Mouse (Mus musculus): ENCODE data around the gene Pld1. TPM values are rescaled to one million over a fixed set of nuclear protein-coding genes. Genes with fewer than 3 reads are reported as not detected.

Pld1 gene
- polyA plus RNA-seq, 1 experiment: 0.20 TPM

- TF ChIP-seq GATA1 (IDR thresholded peaks at IDR 0.05; ENCODE audit: borderline replicate concordance, low read length) (no peak), FLI1 (IDR thresholded peaks at IDR 0.05; ENCODE audit: low read length) (no peak)
- Histone ChIP-seq H3K27me3 (replicated peaks) (no peaks in the 10 kb centered on the region), H3K4me3 (replicated peaks) (no peak overlapping the region), H3K4me1 (no peaks in the 10 kb centered on the region), H3K9me3 (no peaks in the 10 kb centered on the region), H3K36me3 (replicated peaks; ENCODE audit: low read length) (no peaks in the 10 kb centered on the region)
Measured at GRCm38 (mm10) chr3:28034707-28035333, 96.3 kb downstream of the Pld1 start.

- Histone ChIP-seq H3K9me3 (no peaks in the 10 kb centered on the region), H3K36me3 (replicated peaks; ENCODE audit: low read length) (no peaks in the 10 kb centered on the region), H3K27me3 (replicated peaks) (no peaks in the 10 kb centered on the region), H3K4me1 (no peaks in the 10 kb centered on the region), H3K4me3 (replicated peaks) (no peak overlapping the region)
- TF ChIP-seq GATA1 (IDR thresholded peaks at IDR 0.05; ENCODE audit: borderline replicate concordance, low read length) (no peak), FLI1 (IDR thresholded peaks at IDR 0.05; ENCODE audit: low read length) (no peak)
Measured at GRCm38 (mm10) chr3:28037320-28037932, 98.9 kb downstream of the Pld1 start.

- Histone ChIP-seq H3K4me1 (no peaks in the 10 kb centered on the region), H3K27me3 (replicated peaks) (no peaks in the 10 kb centered on the region), H3K9me3 (no peaks in the 10 kb centered on the region), H3K4me3 (replicated peaks) (no peak overlapping the region), H3K36me3 (replicated peaks; ENCODE audit: low read length) (no peaks in the 10 kb centered on the region)
- TF ChIP-seq GATA1 (IDR thresholded peaks at IDR 0.05; ENCODE audit: borderline replicate concordance, low read length) (no peak), FLI1 (IDR thresholded peaks at IDR 0.05; ENCODE audit: low read length) (no peak)
Measured at GRCm38 (mm10) chr3:28038106-28038505, 99.6 kb downstream of the Pld1 start.

DNA sequence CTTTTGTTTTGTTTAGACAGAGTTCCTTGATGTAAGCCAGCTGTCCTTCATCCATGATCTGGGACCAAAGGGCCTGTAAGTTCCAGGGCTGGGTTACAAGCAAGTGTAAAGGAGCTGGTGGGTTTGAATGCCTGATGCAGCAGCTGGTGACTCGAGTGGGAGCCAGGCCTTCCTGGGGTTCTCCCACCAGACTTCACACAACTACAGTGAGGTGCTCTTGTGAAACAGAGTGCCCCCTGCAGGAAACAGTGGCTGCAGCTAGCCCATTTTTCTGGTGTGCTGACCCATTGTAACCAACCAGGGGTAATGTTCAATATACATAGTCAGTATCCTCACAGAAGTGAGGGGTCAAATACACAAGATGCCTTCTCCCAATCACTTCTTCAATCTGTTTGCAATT lies 101.3 kb downstream of the Pld1 start:
- no peak overlapping the region for H3K4me3 ChIP-seq (replicated peaks)
- H3K27me3 ChIP-seq (replicated peaks): no peaks in the 10 kb centered on the region
- H3K36me3 ChIP-seq (replicated peaks; ENCODE audit: low read length): no peaks in the 10 kb centered on the region
- TF ChIP-seq FLI1 (IDR thresholded peaks at IDR 0.05; ENCODE audit: low read length) (no peak), GATA1 (IDR thresholded peaks at IDR 0.05; ENCODE audit: borderline replicate concordance, low read length) (no peak)
- no peaks in the 10 kb centered on the region for H3K9me3 ChIP-seq
- no peaks in the 10 kb centered on the region for H3K4me1 ChIP-seq

DNA sequence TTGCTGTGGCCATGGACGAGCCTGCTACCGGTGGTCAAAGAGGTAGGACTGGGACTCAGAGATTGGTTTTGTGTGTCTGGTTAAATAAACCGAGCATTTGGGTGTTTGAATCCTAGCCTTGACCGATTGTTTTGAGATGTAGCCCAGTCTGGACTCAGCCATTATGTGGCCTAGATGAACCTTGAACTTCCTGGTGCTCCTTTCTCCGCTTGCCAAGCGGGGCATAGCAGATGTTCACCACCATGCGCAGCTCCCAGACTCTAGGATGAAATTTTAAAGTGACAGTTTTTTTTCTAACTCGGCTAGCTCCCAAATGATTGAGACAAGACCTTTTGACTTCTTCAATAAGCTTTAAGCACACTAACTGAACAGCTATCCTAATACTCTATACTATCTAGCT lies 102.7 kb downstream of the Pld1 start:
- TF ChIP-seq GATA1 (IDR thresholded peaks at IDR 0.05; ENCODE audit: borderline replicate concordance, low read length) (no peak), FLI1 (IDR thresholded peaks at IDR 0.05; ENCODE audit: low read length) (no peak)
- H3K36me3 ChIP-seq (replicated peaks; ENCODE audit: low read length): no peaks in the 10 kb centered on the region

DNA sequence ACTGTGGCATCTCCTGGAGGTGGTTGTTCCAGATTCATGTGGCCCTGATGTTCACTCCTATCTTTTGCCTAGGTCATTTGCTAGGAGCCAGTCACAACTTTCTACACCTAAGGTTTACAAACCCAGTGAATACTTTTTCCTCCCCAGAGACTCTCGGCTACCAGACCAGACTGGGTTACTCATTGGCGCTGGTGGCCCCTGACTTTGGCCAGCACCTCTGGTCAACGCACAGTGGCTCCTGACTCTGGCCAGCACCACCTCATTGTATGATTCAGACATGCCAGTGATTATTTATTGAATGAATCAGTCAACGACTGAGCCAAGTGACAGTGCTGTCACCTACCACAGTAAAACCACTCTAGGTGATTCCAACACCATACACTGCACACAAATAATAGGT lies 103.9 kb downstream of the Pld1 start:
- H3K9me3 ChIP-seq: no peaks in the 10 kb centered on the region
- H3K36me3 ChIP-seq (replicated peaks; ENCODE audit: low read length): no peaks in the 10 kb centered on the region
- H3K27me3 ChIP-seq (replicated peaks): no peaks in the 10 kb centered on the region
- TF ChIP-seq GATA1 (IDR thresholded peaks at IDR 0.05; ENCODE audit: borderline replicate concordance, low read length) (no peak), FLI1 (IDR thresholded peaks at IDR 0.05; ENCODE audit: low read length) (no peak)
- H3K4me3 ChIP-seq (replicated peaks): no peak overlapping the region
- H3K4me1 ChIP-seq: no peaks in the 10 kb centered on the region

More for the DNA sequence above, 102.7 kb downstream of the Pld1 start:
- Histone ChIP-seq H3K4me1 (no peaks in the 10 kb centered on the region), H3K27me3 (replicated peaks) (no peaks in the 10 kb centered on the region), H3K4me3 (replicated peaks) (no peak overlapping the region), H3K9me3 (no peaks in the 10 kb centered on the region)

DNA sequence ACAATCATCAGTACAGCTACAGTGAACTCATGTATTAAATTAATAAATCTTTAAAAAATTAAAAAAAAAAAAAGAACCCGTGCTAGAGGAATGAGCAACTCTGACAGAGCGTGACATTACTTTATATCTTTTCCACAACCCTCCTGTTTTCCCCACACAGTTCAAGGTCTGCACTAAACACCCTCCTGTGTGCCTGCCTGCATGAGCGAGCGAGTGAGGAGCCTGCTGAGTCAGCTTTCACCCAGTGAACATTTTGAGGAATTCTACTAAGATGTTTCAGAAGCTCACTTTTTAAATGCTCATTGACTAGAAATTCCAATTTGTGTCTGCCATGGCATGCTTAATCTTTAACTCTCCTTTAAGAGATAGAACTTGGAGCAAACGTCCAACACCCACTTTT lies 109.1 kb downstream of the Pld1 start:
- H3K9me3 ChIP-seq: no peaks in the 10 kb centered on the region
- H3K36me3 ChIP-seq (replicated peaks; ENCODE audit: low read length): no peaks in the 10 kb centered on the region
- TF ChIP-seq FLI1 (IDR thresholded peaks at IDR 0.05; ENCODE audit: low read length): no peak
- TF ChIP-seq GATA1 (IDR thresholded peaks at IDR 0.05; ENCODE audit: borderline replicate concordance, low read length): no peak
- no peaks in the 10 kb centered on the region for H3K27me3 ChIP-seq (replicated peaks)
- H3K4me1 ChIP-seq: no peaks in the 10 kb centered on the region
- H3K4me3 ChIP-seq (replicated peaks): no peak overlapping the region

- Histone ChIP-seq H3K36me3 (replicated peaks; ENCODE audit: low read length) (no peaks in the 10 kb centered on the region), H3K4me1 (no peaks in the 10 kb centered on the region), H3K9me3 (no peaks in the 10 kb centered on the region), H3K27me3 (replicated peaks) (no peaks in the 10 kb centered on the region), H3K4me3 (replicated peaks) (no peak overlapping the region)
- TF ChIP-seq FLI1 (IDR thresholded peaks at IDR 0.05; ENCODE audit: low read length) (no peak), GATA1 (IDR thresholded peaks at IDR 0.05; ENCODE audit: borderline replicate concordance, low read length) (no peak)
Measured at GRCm38 (mm10) chr3:28049526-28049925, 111.0 kb downstream of the Pld1 start.

DNA sequence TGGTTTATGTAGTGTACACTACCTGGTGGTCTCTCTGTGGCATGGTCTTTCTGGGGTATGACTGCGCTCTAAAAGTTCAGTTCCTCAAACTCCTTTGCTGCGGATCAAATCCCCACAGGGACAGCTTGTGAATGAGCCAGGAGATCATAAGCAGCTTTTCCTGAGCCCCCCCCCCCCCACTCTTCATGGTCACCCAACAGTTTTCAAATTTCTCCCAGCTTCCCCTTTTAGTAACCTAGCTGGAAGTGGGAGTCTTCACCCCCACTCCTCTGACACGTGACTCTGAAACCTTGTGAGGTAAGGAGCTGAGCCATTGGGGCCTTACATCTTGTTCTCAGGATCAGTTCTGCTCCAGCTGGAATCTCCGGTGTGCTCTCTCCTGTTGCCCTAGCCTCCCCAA lies 114.6 kb downstream of the Pld1 start:
- no peaks in the 10 kb centered on the region for H3K36me3 ChIP-seq (replicated peaks; ENCODE audit: low read length)
- H3K9me3 ChIP-seq: no peaks in the 10 kb centered on the region
- no peaks in the 10 kb centered on the region for H3K4me1 ChIP-seq
- no peak overlapping the region for H3K4me3 ChIP-seq (replicated peaks)
- TF ChIP-seq GATA1 (IDR thresholded peaks at IDR 0.05; ENCODE audit: borderline replicate concordance, low read length): no peak
- no peak for TF ChIP-seq FLI1 (IDR thresholded peaks at IDR 0.05; ENCODE audit: low read length)
- H3K27me3 ChIP-seq (replicated peaks): no peaks in the 10 kb centered on the region

- no peak overlapping the region for H3K4me3 ChIP-seq (replicated peaks)
- TF ChIP-seq FLI1 (IDR thresholded peaks at IDR 0.05; ENCODE audit: low read length): no peak
- TF ChIP-seq GATA1 (IDR thresholded peaks at IDR 0.05; ENCODE audit: borderline replicate concordance, low read length): no peak
- no peaks in the 10 kb centered on the region for H3K9me3 ChIP-seq
- no peaks in the 10 kb centered on the region for H3K36me3 ChIP-seq (replicated peaks; ENCODE audit: low read length)
- no peaks in the 10 kb centered on the region for H3K27me3 ChIP-seq (replicated peaks)
- no peaks in the 10 kb centered on the region for H3K4me1 ChIP-seq
Measured at GRCm38 (mm10) chr3:28060713-28061112, 122.2 kb downstream of the Pld1 start.

All from megakaryocyte, embryonic 14.5 days (primary cell).